Mouse (Mus musculus) embryonic facial prominence, embryonic 14.5 days (tissue): ENCODE results near the gene Lmna. TPM values are rescaled to one million over a fixed set of nuclear protein-coding genes. Genes with fewer than 3 reads are reported as not detected.

Experiments
- ATAC-seq: fragments of 200-750 bp; cut with Nextera tagmentation; 2 replicates; pipeline ENCODE4 v1.8.0; 2017; ENCODE audit warnings: low read depth, moderate number of reproducible peaks, moderate TSS enrichment
- DNase-seq: peaks from one replicate; pipeline ENCODE4 v3.0.0-alpha.2; 2015; ENCODE audit warnings: low spot score
- H3K27ac ChIP-seq: fragments of 300-500 bp; sonication (generic); replicated peaks from 2 replicates; pipeline ENCODE4 v1.5.1; 2014; ENCODE audit warnings: low read depth, mild to moderate bottlenecking, low read length, moderate library complexity
- H3K27me3 ChIP-seq: fragments of 300-500 bp; sonication (generic); replicated peaks from 2 replicates; pipeline ENCODE4 v1.6.1; 2014; ENCODE audit warnings: low read length; ENCODE audit not compliant: control insufficient read depth, insufficient read depth
- H3K36me3 ChIP-seq: fragments of 300-500 bp; sonication (generic); 2 replicates; pipeline ENCODE4 v1.6.1; 2014; ENCODE audit warnings: low read length, mixed read lengths; ENCODE audit not compliant: control insufficient read depth, insufficient read depth
- H3K4me1 ChIP-seq: fragments of 300-500 bp; sonication (generic); 2 replicates; pipeline ENCODE4 v1.6.1; 2014; ENCODE audit warnings: antibody characterized with exemption, low read length; ENCODE audit not compliant: control insufficient read depth, insufficient read depth
- H3K4me2 ChIP-seq: fragments of 300-500 bp; sonication (generic); 2 replicates; pipeline ENCODE4 v1.6.1; 2014; ENCODE audit warnings: low read depth, mild to moderate bottlenecking, low read length, moderate library complexity, mixed read lengths
- H3K4me3 ChIP-seq: fragments of 300-500 bp; sonication (generic); 2 replicates; pipeline ENCODE4 v1.5.1; 2014; ENCODE audit warnings: low read depth, mild to moderate bottlenecking, low read length
- H3K9ac ChIP-seq: fragments of 300-500 bp; sonication (generic); 2 replicates; pipeline ENCODE4 v1.6.1; 2014; ENCODE audit warnings: low read depth, mild to moderate bottlenecking, low read length, moderate library complexity, mixed read lengths
- H3K9me3 ChIP-seq: fragments of 300-500 bp; sonication (generic); 2 replicates; pipeline ENCODE4 v1.6.1; 2016; ENCODE audit warnings: low read length; ENCODE audit not compliant: control insufficient read depth
- WGBS: fragments of 180-500 bp; shearing (Covaris S2); extraction: QIAGEN DNeasy Blood & Tissue Kit; methylation state at CpG from one replicate; pipeline ENCODE4 v1.1.7; 2014; 5-methylcytosine and 5-hydroxymethylcytosine counted together
- polyA plus RNA-seq: library from polyadenylated mRNA; unstranded; fragments of >200 nt; fragmentation: Nextera tagmentation; extraction: Ambion mirVana; gene quantifications from 2 replicates; pipeline ENCODE4 v1.2.1, GENCODE M21; 2014

The Lmna gene
- polyA plus RNA-seq, 1 experiment from 2014 or later = 482 TPM

- WGBS = 8% methylated on average over 11 of the region's 11 CpGs
- Histone ChIP-seq H3K4me3 (peak overlapping the region; percentile 97), H3K9me3 (no peaks in the 10 kb centered on the region), H3K36me3 (peaks cover 29% of the 10 kb centered on the region), H3K4me2 (peak overlapping the region; percentile 84), H3K9ac (peak overlapping the region; percentile 97), H3K27me3 (no peaks in the 10 kb centered on the region), H3K27ac (peak overlapping the region; percentile 99), H3K4me1 (peaks cover 53% of the 10 kb centered on the region)
- ATAC-seq (no peak), DNase-seq (peak; percentile 55)
Measured at GRCm38 (mm10) chr3:88502031-88502571, 7.7 kb downstream of the Lmna start.

GRCm38 (mm10) chr3:88501366-88502030 lies 8.3 kb downstream of the Lmna start:
- Histone ChIP-seq H3K27ac (peak overlapping the region; percentile 99), H3K9me3 (no peaks in the 10 kb centered on the region), H3K4me1 (peaks cover 52% of the 10 kb centered on the region), H3K27me3 (no peaks in the 10 kb centered on the region), H3K4me3 (peak overlapping the region; percentile 97), H3K4me2 (peak overlapping the region; percentile 84), H3K9ac (peak overlapping the region; percentile 97), H3K36me3 (peaks cover 29% of the 10 kb centered on the region)
- ATAC-seq = no peak
- WGBS = 44% methylated on average over 6 of the region's 6 CpGs
- DNase-seq = no peak

- peak overlapping the region; percentile 97 for H3K4me3 ChIP-seq
- H3K4me2 ChIP-seq = peak overlapping the region; percentile 84
- H3K36me3 ChIP-seq = peaks cover 29% of the 10 kb centered on the region
- H3K27ac ChIP-seq = peak overlapping the region; percentile 99; the same call in 1 of the 2 replicates
- 54% methylated on average over 4 of the region's 4 CpGs for WGBS
- H3K9me3 ChIP-seq = no peaks in the 10 kb centered on the region
- DNase-seq = no peak
- H3K27me3 ChIP-seq = no peaks in the 10 kb centered on the region
- H3K9ac ChIP-seq = peak overlapping the region; percentile 97
- ATAC-seq = no peak
- peaks cover 45% of the 10 kb centered on the region for H3K4me1 ChIP-seq
Measured at GRCm38 (mm10) chr3:88500655-88501365, 8.9 kb downstream of the Lmna start.

- peak overlapping the region; percentile 84 for H3K4me2 ChIP-seq
- H3K27ac ChIP-seq = peak overlapping the region; percentile 33; the same call in 1 of the 2 replicates
- H3K27me3 ChIP-seq = no peaks in the 10 kb centered on the region
- no peaks in the 10 kb centered on the region for H3K9me3 ChIP-seq
- H3K4me1 ChIP-seq = peaks cover 45% of the 10 kb centered on the region
- peaks cover 33% of the 10 kb centered on the region for H3K36me3 ChIP-seq
- DNase-seq (no peak), ATAC-seq (no peak)
- H3K4me3 ChIP-seq = peak overlapping the region; percentile 97
- H3K9ac ChIP-seq = no peak overlapping the region
- 86% methylated on average over 7 of the region's 7 CpGs for WGBS
Measured at GRCm38 (mm10) chr3:88500087-88500486, 9.7 kb downstream of the Lmna start.

GRCm38 (mm10) chr3:88499580-88499979 lies 10.2 kb downstream of the Lmna start:
- 0 out of 2 replicates have a peak overlapping the region, but pooled peaks have one; percentile 97 for H3K4me3 ChIP-seq
- H3K36me3 ChIP-seq = peaks cover 34% of the 10 kb centered on the region
- peak overlapping the region; percentile 84; the same call in 1 of the 2 replicates for H3K4me2 ChIP-seq
- H3K9me3 ChIP-seq = no peaks in the 10 kb centered on the region
- WGBS = 73% methylated on average over 4 of the region's 4 CpGs
- ATAC-seq (no peak), DNase-seq (no peak)
- peaks cover 45% of the 10 kb centered on the region for H3K4me1 ChIP-seq
- no peaks in the 10 kb centered on the region for H3K27me3 ChIP-seq
- no peak overlapping the region for H3K27ac ChIP-seq
- no peak overlapping the region for H3K9ac ChIP-seq

GRCm38 (mm10) chr3:88495741-88496415 lies 13.9 kb downstream of the Lmna start:
- Histone ChIP-seq H3K4me2 (no peak overlapping the region), H3K4me1 (peaks cover 51% of the 10 kb centered on the region), H3K27ac (peak overlapping the region; percentile 94; the same call in 1 of the 2 replicates), H3K9me3 (no peaks in the 10 kb centered on the region), H3K9ac (peak overlapping the region; percentile 35; the same call in 1 of the 2 replicates), H3K4me3 (no peak overlapping the region), H3K36me3 (peaks cover 37% of the 10 kb centered on the region), H3K27me3 (no peaks in the 10 kb centered on the region)
- ATAC-seq (no peak), DNase-seq (no peak)
- WGBS = 82% methylated on average over 10 of the region's 10 CpGs

- Histone ChIP-seq H3K4me2 (peak overlapping the region; percentile 5; the same call in 1 of the 2 replicates), H3K4me1 (peaks cover 54% of the 10 kb centered on the region), H3K27me3 (no peaks in the 10 kb centered on the region), H3K27ac (peak overlapping the region; percentile 94), H3K9me3 (no peaks in the 10 kb centered on the region), H3K36me3 (peaks cover 36% of the 10 kb centered on the region), H3K9ac (peak overlapping the region; percentile 35), H3K4me3 (no peak overlapping the region)
- ATAC-seq (0 out of 2 replicates have a peak, but pooled peaks have one; percentile 7), DNase-seq (peak; percentile 89)
- WGBS = 63% methylated on average over 9 of the region's 9 CpGs
Measured at GRCm38 (mm10) chr3:88494836-88495628, 14.7 kb downstream of the Lmna start.
